Mouse (Mus musculus) ES-E14 (cell line): Measurements from ENCODE around the gene Sfn. TPM values are rescaled to one million over a fixed set of nuclear protein-coding genes. Genes with fewer than 3 reads are reported as not detected.

Source experiments
- DNase-seq: peaks from one replicate; pipeline ENCODE4 v3.0.0-alpha.2; 2013; ENCODE audit warnings: low read depth, low spot score
- H3K27ac ChIP-seq: 2 replicates; pipeline ENCODE4 v1.5.1; 2012; ENCODE audit warnings: low read depth, mild to moderate bottlenecking, low read length, moderate library complexity, mixed read lengths; ENCODE audit not compliant: poor library complexity, insufficient read depth, severe bottlenecking
- H3K36me3 ChIP-seq: 2 replicates; pipeline ENCODE4 v1.6.1; 2012; ENCODE audit warnings: mild to moderate bottlenecking, low read length, moderate library complexity, mixed read lengths; ENCODE audit not compliant: control insufficient read depth, poor library complexity, insufficient read depth, severe bottlenecking
- H3K4me1 ChIP-seq, 2 experiments: fragments of 150-350 bp in 1 of 2; sonication (generic) in 1 of 2; 2 replicates each; pipeline ENCODE4 v1.6.1; 2012; ENCODE audit warnings: low read length in 2 of 2, mild to moderate bottlenecking in 1 of 2, mixed read lengths in 1 of 2; ENCODE audit not compliant: control insufficient read depth in 2 of 2, insufficient read depth in 2 of 2, poor library complexity in 1 of 2
- H3K4me3 ChIP-seq, 2 experiments: fragments of 150-350 bp in 1 of 2; sonication (generic) in 1 of 2; 2 replicates each; pipeline ENCODE4 v1.5.1; 2012; ENCODE audit warnings: low read length in 2 of 2, low read depth in 1 of 2, mild to moderate bottlenecking in 1 of 2, mixed read lengths in 1 of 2; ENCODE audit not compliant: insufficient read depth in 1 of 2, poor library complexity in 1 of 2, severe bottlenecking in 1 of 2
- H3K9ac ChIP-seq: 2 replicates; pipeline ENCODE4 v1.6.1; 2012; ENCODE audit warnings: low read depth, mild to moderate bottlenecking, low read length, mixed read lengths; ENCODE audit not compliant: poor library complexity, insufficient read depth, severe bottlenecking
- H3K9me3 ChIP-seq: fragments of 150-350 bp; sonication (generic); 2 replicates; pipeline ENCODE4 v1.6.1; 2012; ENCODE audit warnings: low read depth, mild to moderate bottlenecking, low read length; ENCODE audit not compliant: control insufficient read depth, insufficient read depth
- CHD2 ChIP-seq: IDR thresholded peaks from 2 replicates; pipeline ENCODE4 v1.6.1; 2014; ENCODE audit warnings: mild to moderate bottlenecking, low read depth, low read length, inconsistent platforms
- HCFC1 ChIP-seq: IDR thresholded peaks from 2 replicates; pipeline ENCODE4 v1.6.1; 2012; ENCODE audit warnings: low read length, inconsistent platforms, borderline replicate concordance; ENCODE audit not compliant: insufficient read depth
- MAFK ChIP-seq: IDR thresholded peaks from 2 replicates; pipeline ENCODE4 v1.6.1; 2014; ENCODE audit warnings: mild to moderate bottlenecking, low read depth, low read length, inconsistent platforms; ENCODE audit not compliant: insufficient read depth
- ZC3H11A ChIP-seq: IDR thresholded peaks from 2 replicates; pipeline ENCODE4 v1.6.1; 2012; ENCODE audit warnings: low read depth, mild to moderate bottlenecking, inconsistent platforms, low read length, borderline replicate concordance
- ZNF384 ChIP-seq: IDR thresholded peaks from 2 replicates; pipeline ENCODE4 v1.6.1; 2012; ENCODE audit warnings: low read depth, low read length, inconsistent platforms
- in situ Hi-C, 2 experiments: fragments of 600-800 bp; cut with MboI; formaldehyde crosslinking; loops; one replicate each; pipeline ENCODE4 v1.15.1; 2025; ENCODE audit warnings: low sequenced_read_pairs in 2 of 2, inconsistent platforms in 1 of 2; ENCODE audit not compliant: unreplicated experiment in 2 of 2
- total RNA-seq: library from RNA; depleted of rRNA; stranded (reverse); fragments of 300-350 nt; gene quantifications from 2 replicates; pipeline ENCODE4 v1.2.3, GENCODE M21; 2012

Sfn gene
- total RNA-seq, 1 experiment = 35.8 TPM

- Histone ChIP-seq H3K27ac (no peak overlapping the region), H3K9ac (no peak overlapping the region), H3K4me3 (peak overlapping the region in 1 of 2 experiments; percentile 16; a peak in 1 of 4 replicates), H3K36me3 (peaks cover 6% of the 10 kb centered on the region; the same call in 1 of the 2 replicates), H3K9me3 (no peaks in the 10 kb centered on the region), H3K4me1 (peaks cover 2 to 31% of the 10 kb centered on the region in 2 experiments; a peak in 2 of 4 replicates)
- no peak for TF ChIP-seq MAFK
- no peak for TF ChIP-seq ZNF384
- TF ChIP-seq ZC3H11A = no peak
- no peak for TF ChIP-seq HCFC1
- no peak for TF ChIP-seq CHD2
- in situ Hi-C loops = no loop called here
- DNase-seq = no peak
Observed at GRCm38 (mm10) chr4:133629191-133629590, 27.2 kb upstream of the Sfn start.

GRCm38 (mm10) chr4:133628517-133628916 is 26.5 kb upstream of the Sfn start:
- H3K4me3 ChIP-seq = no peak overlapping the region
- no peak overlapping the region for H3K27ac ChIP-seq
- peaks cover 2 to 30% of the 10 kb centered on the region in 2 experiments; a peak in 2 of 4 replicates for H3K4me1 ChIP-seq
- in situ Hi-C loops = no loop called here
- H3K9ac ChIP-seq = no peak overlapping the region
- DNase-seq = no peak
- H3K9me3 ChIP-seq = no peaks in the 10 kb centered on the region
- H3K36me3 ChIP-seq = peaks cover 6% of the 10 kb centered on the region; the same call in 1 of the 2 replicates
- TF ChIP-seq ZNF384 = no peak

GRCm38 (mm10) chr4:133627039-133627438 is 25.1 kb upstream of the Sfn start:
- TF ChIP-seq HCFC1 (no peak), ZNF384 (no peak), MAFK (no peak), ZC3H11A (no peak), CHD2 (no peak)
- peaks cover 7 to 37% of the 10 kb centered on the region in 2 experiments; a peak in 3 of 4 replicates for H3K4me1 ChIP-seq
- in situ Hi-C loops = no loop called here
- peaks cover 6% of the 10 kb centered on the region; the same call in 1 of the 2 replicates for H3K36me3 ChIP-seq
- no peak for DNase-seq
- H3K27ac ChIP-seq = peak overlapping the region; percentile 21; the same call in 1 of the 2 replicates
- H3K9me3 ChIP-seq = no peaks in the 10 kb centered on the region
- peak overlapping the region; percentile 52 to 56 for H3K4me3 ChIP-seq
- H3K9ac ChIP-seq = peak overlapping the region; percentile 52; the same call in 1 of the 2 replicates

- no peak for DNase-seq
- Histone ChIP-seq H3K27ac (peak overlapping the region; percentile 42; the same call in 1 of the 2 replicates), H3K4me3 (0 out of 4 replicates have a peak overlapping the region, but pooled peaks of 1 of the 2 experiments have one; percentile 56), H3K9ac (no peak overlapping the region), H3K9me3 (no peaks in the 10 kb centered on the region), H3K36me3 (peaks cover 6% of the 10 kb centered on the region; the same call in 1 of the 2 replicates), H3K4me1 (peaks cover 7 to 37% of the 10 kb centered on the region in 2 experiments; a peak in 3 of 4 replicates)
- TF ChIP-seq CHD2 (no peak), ZC3H11A (no peak), MAFK (no peak), ZNF384 (no peak), HCFC1 (no peak)
- in situ Hi-C loops = no loop called here
Observed at GRCm38 (mm10) chr4:133626621-133627020, 24.7 kb upstream of the Sfn start.
